Mouse (Mus musculus): ENCODE data around the gene Alkal2.

DNA sequence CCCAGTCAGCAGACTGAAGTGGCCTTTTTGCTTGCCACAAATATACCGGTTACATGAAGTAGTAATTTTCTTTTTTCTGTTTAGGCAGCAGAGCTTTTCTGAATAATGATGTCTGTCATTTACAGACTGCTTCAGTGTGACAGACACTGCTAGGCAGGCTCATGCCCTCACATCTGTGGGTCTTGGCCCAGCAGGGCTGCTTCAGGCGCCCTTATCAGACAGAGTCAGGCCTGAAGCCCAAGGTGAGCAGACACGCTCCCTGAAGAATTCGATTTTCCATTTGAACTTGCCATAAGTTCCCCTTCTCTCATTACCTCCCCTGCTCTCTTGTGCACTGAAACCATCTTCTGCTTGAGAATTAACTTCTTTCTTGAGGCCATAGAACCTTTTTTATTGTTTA, 3.9 kb downstream of the Alkal2 start:
- TF ChIP-seq CTCF (IDR thresholded peaks at IDR 0.05; ENCODE audit: low read depth): no peak
- no peak for TF ChIP-seq EP300 (IDR thresholded peaks at IDR 0.05; ENCODE audit: low read depth)

Data from heart, postnatal 0 days (tissue).